Mouse (Mus musculus) ZHBTc4 (cell line): ENCODE measurements around the gene Polr3c.
"Not testable (repeated sequence)": the region's sequence is repeated elsewhere in the genome, so short reads cannot be mapped to it uniquely, and the experiment has no call there.

ENCODE experiments used
- DNase-seq: peaks from one replicate; pipeline ENCODE4 v3.0.0-alpha.2; 2011; ENCODE audit warnings: low read depth, low spot score

Gene Polr3c

DNA sequence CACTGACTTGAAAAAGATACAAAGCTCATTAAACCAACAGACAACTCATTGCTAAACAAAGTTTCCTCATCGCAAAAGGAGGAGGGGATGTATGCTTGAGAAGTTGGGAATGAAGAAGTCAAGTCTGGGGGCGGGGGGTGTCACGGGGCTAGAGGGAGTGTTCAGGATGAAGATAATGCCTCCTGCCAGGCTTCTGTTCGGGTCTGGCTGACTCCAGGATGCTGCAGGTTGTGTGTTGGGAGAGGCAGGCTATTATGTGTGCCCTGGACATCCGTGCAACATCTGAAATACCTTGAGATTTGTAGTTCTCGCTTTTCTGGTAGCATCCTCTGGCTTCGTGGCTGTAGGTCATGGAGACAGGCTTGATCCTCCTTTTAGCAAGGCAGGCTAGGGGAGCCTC is 49.0 kb downstream of the Polr3c start:
- peak; percentile 32 for DNase-seq

DNA sequence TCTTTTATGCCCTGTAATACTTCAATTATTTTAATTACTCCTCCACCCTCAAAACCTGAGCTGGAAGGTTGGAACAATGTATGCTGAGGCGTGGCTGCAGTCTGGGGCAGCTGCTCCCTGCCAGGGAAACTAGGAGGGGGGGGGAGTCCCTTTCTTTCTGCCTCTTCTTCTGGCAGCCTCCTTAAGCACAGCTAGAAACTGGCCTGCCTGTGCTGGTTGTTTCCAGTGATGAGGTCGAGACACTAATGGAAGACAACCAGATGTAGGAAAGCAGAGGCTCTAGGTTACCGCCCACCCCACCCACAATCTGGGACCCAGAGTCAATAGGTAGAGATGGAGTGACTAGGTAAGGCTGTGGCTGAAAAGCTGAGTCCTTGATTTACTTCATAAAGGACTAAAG is 51.7 kb downstream of the Polr3c start:
- peak; percentile 96 for DNase-seq

DNA sequence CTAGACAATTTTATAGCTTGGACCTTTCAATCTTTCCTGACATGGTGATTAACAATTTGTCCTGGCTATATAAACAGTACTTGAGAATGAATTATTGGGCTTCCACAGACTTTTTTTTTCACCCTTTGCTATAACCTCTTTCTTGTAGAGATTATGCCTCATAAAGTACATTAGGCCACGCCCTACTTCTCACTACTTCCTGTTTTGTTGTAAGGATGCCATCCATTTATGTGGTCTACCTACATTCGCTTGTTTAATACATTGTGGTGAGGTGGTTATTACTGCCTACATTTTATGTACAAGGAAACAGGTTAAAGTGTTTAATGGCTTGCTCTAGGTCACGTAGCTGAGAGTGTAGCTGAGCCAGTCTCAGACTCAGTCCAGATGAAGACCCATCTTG is 52.3 kb downstream of the Polr3c start:
- DNase-seq = no peak

DNA sequence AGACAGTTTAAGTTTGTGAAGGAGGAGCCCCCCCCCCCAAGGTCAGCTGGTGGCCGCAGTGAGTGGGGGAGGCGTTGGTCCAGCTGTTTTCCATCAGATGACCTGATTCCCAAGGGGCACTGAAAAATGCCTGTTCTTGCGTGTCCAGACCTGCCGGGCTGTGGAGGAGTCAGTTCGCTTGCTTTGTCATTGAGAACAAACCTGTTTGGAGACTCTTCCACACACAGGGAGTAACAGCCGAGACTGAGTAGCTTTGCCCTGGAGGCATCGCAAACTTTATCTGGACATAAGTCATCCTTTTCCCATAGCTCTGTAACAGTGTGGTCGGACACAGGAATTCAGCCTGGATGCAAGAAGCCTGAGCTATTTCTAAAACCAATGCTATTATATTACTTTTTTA is 53.0 kb downstream of the Polr3c start:
- DNase-seq = peak; percentile 52

DNA sequence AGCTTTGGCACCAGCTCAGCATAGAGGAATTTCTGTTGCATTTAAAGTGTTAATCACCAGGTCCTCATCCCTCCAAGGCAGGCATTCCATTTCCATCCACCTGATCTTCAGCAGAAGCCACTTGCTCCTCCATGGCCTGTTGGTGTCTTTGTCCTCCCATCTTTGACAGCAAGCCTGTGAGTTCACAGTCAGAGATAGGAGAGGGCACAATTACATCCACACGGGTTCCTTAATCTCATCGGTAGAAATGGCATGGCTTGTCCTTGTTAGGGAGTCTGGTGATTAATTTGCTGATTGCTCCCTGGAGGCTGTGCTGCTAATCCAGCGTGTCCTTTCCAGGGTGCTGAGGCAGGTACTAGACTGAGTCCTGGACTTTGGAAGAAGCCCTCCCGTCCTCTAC is 53.9 kb downstream of the Polr3c start:
- DNase-seq = no peak

DNA sequence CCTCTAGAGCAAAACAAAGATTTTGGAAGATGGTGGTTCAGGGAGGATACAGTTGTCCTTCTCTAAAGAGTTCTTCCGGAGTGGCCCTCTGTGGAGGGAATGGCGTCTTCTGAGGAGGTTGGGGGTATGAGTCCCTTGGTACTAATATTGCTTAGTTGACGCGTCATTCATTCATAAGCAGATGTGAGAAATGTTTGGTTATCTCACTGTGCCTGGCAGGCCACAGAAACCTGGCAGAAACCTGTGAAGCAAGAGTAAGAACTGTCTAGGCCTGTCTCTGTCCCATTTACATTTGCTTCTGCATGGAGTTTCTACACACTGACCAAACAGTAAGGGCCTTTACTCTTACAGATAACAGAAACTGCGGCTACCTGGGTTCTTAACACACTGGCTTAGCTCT is 55.9 kb downstream of the Polr3c start:
- no peak for DNase-seq

DNA sequence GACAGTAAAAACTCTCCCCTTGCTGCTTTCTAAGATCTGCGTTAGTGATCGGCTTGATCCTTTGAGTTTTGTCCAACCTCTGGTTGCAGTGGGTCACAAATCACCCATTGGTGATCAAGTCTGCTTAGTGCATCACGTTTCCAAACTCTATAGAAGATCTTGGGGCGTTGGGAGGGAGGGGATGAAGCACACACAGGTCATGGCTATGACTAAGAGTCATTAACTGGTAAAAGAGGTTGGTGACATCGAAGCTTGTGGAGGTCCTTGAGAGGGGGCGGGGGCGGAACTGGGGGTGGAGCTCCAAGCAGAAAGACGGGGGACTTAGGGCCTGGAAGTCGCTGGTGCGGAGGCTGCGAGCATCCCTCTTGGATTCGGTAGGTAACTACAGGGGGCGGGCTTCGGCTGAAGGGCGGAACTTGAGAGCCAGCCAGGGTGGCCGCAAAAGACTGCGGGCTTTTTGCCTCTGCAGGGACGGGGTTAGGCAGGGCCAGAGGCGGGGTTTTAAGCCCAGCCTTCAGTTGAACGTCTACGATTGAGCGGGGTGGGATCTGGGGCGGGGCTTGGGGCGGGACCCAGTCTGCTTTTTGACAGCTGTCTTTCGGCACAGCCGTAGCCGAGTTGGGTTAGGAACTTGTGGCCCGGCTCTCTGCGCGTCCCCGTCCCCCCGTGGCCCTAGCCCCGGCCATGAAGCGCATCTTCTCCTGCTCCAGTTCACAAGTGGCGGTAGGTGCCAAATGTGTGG is 57.5 kb downstream of the Polr3c start, which contains the start of gene Ankrd35:
Ankrd35 (plus strand) TSS at position 405 of the 742 bp plus-strand sequence.
- DNase-seq = peak; percentile 98

DNA sequence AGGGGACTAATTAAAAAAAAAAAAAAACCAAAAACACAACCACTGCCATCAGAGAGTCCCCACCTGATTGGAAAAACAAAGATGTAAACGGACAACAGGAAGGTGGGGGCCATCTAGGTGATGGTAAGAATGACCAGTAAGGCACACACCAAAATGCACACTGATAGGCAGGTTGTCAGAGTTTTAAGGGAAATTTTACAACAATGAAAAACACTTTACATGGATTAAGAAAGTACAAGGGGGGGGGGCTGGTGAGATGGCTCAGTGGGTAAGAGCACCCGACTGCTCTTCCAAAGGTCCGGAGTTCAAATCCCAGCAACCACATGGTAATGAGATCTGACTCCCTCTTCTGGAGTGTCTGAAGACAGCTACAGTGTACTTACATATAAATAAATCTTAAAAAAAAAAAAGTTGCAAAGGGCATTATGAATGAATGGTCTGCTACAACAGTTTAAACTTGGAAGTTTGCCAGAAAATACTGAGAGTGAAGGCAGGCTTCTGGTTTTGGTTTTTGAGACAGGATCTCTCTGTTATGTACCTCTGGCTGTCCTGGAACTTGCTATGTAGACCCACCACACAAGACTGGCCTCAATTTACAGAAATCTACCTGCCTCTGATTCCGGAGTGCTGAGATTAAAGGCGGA is 58.9 kb downstream of the Polr3c start:
- no peak for DNase-seq

DNA sequence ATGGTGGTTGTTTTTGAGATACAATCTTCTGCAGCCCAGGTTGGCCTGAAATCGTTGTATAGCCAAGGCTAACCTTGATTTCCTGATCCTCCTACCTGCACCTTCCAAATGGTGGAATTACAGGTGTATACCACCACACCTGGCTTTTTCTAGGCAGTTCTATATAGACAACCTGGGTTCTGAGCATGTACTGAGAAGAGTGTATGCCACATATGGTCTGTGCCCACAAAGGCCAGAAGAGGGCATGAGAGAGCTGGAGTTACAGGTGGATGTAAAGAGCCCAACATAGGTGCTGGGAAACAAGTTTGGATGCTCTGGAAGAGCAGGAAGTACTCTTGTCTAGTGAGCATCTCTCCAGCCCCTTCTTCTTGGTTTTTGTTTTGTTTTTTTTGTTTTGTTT is 60.1 kb downstream of the Polr3c start:
- DNase-seq = peak; percentile 83

DNA sequence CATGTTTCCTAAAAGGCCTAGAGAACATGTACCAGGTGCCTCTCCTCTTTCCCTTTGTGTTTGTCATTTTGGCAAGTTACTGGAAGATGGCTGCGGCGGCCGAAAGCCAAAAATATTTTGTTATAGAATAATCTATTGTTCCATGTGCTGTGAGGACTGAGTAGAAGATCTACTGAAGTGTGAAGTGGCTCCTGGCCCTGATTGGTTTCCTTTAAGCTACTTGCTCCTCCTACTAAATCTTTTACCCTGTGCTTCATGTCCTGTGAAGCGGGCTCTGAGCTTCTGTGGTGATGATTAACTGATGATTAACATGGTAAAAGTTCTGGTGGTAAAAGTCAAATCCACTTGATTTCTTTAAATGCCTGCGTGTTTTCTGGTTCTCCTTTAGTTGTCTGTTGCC is 60.5 kb downstream of the Polr3c start:
- DNase-seq = no peak

DNA sequence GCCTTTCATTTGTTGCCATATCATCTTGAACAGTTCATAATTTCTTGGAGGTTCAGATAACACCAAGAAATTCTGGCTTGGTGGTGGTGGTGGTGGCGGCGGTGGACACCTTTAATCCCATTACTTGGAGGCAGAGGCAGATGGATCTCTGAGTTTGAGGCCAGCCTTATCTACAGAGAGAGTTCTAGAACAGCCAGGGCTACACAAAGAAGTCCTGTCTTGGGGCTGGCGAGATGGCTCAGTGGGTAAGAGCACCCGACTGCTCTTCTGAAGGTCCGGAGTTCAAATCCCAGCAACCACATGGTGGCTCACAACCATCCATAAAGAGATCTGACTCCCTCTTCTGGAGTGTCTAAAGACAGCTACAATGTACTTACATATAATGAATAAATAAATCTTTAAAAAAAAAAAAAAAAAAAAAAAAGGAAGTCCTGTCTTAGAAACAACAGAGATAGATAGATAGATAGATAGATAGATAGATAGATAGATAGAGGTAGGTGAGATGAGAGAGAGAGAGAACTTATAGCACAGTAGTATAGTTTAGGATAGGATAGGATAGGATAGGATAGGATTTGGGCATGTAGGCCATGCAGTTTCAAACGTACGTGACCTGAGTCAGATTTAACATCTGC is 61.6 kb downstream of the Polr3c start:
- DNase-seq = not testable (repeated sequence)

DNA sequence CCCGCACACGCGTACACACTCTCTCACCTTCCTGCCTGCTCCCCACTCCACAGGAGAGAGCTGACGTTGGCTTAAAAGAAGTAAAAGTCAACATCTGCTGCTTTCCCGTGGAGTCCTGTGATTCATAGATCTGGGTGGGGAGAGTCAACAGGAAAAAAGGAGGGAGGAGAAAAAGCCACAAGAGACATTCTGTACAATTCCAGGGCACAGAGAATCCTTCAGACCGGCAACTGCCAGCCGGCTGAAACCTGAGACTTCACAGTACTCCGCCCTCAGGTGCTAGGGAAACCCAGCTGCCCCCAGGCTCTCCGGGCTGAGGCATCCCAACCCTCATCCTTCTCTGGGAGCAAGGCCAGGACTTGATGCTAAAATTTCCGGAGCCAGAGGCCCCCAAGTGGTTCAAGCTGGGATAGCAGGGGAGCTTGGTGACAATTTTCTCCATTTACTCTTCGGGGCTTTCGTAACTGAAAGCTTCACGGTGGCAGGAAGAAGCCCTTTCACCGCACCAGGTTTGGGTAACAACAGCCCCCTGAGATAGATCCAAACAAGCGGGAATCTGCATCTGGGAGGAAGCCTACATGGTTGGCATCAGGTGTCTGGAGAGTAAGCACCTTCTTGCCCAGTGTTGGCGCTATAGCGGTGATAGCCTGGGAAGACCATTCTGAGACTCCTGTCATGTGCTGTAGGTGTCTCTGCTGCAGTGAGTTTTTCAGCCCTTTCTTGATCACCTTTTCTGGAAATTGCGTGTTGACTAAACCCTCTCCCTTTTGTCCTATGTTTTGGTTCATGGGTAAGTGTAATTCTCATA is 63.8 kb downstream of the Polr3c start:
- peak; percentile 98 for DNase-seq

DNA sequence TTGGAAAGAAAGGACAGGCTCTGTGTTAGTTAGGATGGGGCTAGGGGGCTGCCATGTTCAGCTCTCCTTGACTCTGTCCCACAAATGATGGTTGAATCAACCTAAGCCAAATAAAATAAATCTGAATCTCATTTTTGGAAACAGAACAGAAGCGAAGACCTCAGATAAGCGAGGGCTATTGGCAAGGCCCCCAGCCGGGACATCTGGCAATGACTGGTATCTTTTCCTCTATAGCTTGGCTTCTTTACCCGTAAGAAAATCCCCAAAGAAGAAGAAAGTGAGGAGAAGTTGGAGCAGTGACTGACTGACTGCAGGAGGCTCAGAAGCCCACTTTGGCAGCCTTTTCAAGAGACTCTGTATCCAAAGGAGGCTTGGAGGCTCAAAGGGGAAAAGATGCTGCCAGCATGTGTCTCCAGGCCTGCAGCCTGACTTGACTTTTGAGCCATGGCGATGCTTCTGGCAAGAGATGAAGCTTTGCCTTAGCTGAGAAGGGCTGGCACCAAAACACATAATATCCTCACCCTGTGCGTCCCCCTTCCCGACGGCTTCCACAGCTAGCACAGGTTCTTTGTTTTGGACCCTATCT is 64.6 kb downstream of the Polr3c start:
- no peak for DNase-seq
